Mouse (Mus musculus) kidney, adult 9 months (tissue): ENCODE data around the gene Pip4k2c.

Source experiments
- DNase-seq: peaks from one replicate; pipeline ENCODE4 v3.0.0; 2022

The Pip4k2c gene

GRCm38 (mm10) chr10:127188079-127188453 lies 23.3 kb downstream of the Pip4k2c start:
- DNase-seq, result no peak

- no peak for DNase-seq
These were observed 23.9 kb downstream of the Pip4k2c start for GRCm38 (mm10) chr10:127187371-127188078.

- no peak for DNase-seq
These were observed 24.9 kb downstream of the Pip4k2c start for GRCm38 (mm10) chr10:127186451-127186850.

- peak; percentile 48 for DNase-seq
These were observed 25.9 kb downstream of the Pip4k2c start for GRCm38 (mm10) chr10:127185506-127185905.

GRCm38 (mm10) chr10:127185101-127185500 lies 26.3 kb downstream of the Pip4k2c start:
- DNase-seq, result no peak

- DNase-seq, result no peak
These were observed 27.6 kb downstream of the Pip4k2c start for GRCm38 (mm10) chr10:127183759-127184158.

GRCm38 (mm10) chr10:127182624-127183023 lies 28.8 kb downstream of the Pip4k2c start:
- DNase-seq, result no peak

- no peak for DNase-seq
These were observed 29.8 kb downstream of the Pip4k2c start for GRCm38 (mm10) chr10:127181566-127181965.

- no peak for DNase-seq
These were observed 30.7 kb downstream of the Pip4k2c start for GRCm38 (mm10) chr10:127180695-127181047.

- no peak for DNase-seq
These were observed 31.3 kb downstream of the Pip4k2c start, which contains the start of gene Slc26a10 for GRCm38 (mm10) chr10:127179871-127180694. Gene Slc26a10, minus strand, starts transcription at chr10:127180645.

- no peak for DNase-seq
These were observed 32.9 kb downstream of the Pip4k2c start for GRCm38 (mm10) chr10:127178286-127179027.

GRCm38 (mm10) chr10:127177719-127178118 lies 33.7 kb downstream of the Pip4k2c start:
- peak; percentile 74 for DNase-seq

GRCm38 (mm10) chr10:127177235-127177634 lies 34.1 kb downstream of the Pip4k2c start:
- DNase-seq, result no peak

- DNase-seq, result no peak
These were observed 34.6 kb downstream of the Pip4k2c start for GRCm38 (mm10) chr10:127176756-127177155.

GRCm38 (mm10) chr10:127176228-127176627 lies 35.2 kb downstream of the Pip4k2c start:
- DNase-seq, result no peak

GRCm38 (mm10) chr10:127174170-127174569 lies 37.2 kb downstream of the Pip4k2c start:
- DNase-seq, result no peak

GRCm38 (mm10) chr10:127173148-127174065 lies 38.0 kb downstream of the Pip4k2c start:
- no peak for DNase-seq

GRCm38 (mm10) chr10:127171631-127172200 lies 39.7 kb downstream of the Pip4k2c start:
- DNase-seq, result no peak

- peak; percentile 85 for DNase-seq
These were observed 40.5 kb downstream of the Pip4k2c start for GRCm38 (mm10) chr10:127170837-127171272.

- no peak for DNase-seq
These were observed 41.4 kb downstream of the Pip4k2c start for GRCm38 (mm10) chr10:127170002-127170401.

GRCm38 (mm10) chr10:127167614-127168192 lies 43.7 kb downstream of the Pip4k2c start:
- no peak for DNase-seq
